Mouse (Mus musculus): Measurements from ENCODE around the gene Klf6. TPM values are rescaled to one million over a fixed set of nuclear protein-coding genes. Genes with fewer than 3 reads are reported as not detected.

The Klf6 gene
- total RNA-seq, 2 experiments from 2014 or later, result 23.9 to 34.5 TPM

DNA sequence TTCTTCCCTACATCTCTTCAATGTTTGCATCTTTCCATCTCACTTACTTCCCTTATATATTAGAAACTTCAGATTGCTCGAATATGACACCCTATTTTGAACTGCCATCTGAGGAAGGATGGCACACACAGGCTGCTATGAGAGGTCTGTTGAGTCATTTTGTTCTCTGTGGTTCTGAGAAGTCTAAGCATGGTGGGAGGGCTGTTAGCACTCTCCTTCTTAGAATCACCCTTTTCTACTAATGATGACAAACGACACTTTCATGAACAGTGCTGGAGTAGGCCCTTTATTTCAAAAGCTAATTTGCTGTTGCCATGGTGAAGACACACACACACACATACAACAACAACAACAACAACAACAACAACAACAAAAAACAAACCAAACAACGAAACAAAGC lies 28.8 kb downstream of the Klf6 start:
- Histone ChIP-seq H3K27ac (no peak overlapping the region), H3K4me3 (no peak overlapping the region)
- DNase-seq, result no peak
- no peak for TF ChIP-seq CTCF (IDR thresholded peaks at IDR 0.05)
- intact Hi-C loops (cut with DNase I), result no loop called here

- Histone ChIP-seq H3K27ac (no peak overlapping the region), H3K4me3 (no peak overlapping the region)
- DNase-seq, result no peak
- intact Hi-C loops (cut with DNase I), result no loop called here
- TF ChIP-seq CTCF (IDR thresholded peaks at IDR 0.05), result no peak
Measured at GRCm38 (mm10) chr13:5892684-5893447, 31.6 kb downstream of the Klf6 start.

- TF ChIP-seq CTCF (IDR thresholded peaks at IDR 0.05), result no peak
- no peak overlapping the region for H3K4me3 ChIP-seq
- intact Hi-C loops (cut with DNase I), result loop anchor here (5.0 kb wide), 1 partner anchor 33 kb away; the partner anchor contains the start of gene Klf6
- no peak for DNase-seq
- no peak overlapping the region for H3K27ac ChIP-seq
Measured at GRCm38 (mm10) chr13:5894910-5895309, 33.6 kb downstream of the Klf6 start.

GRCm38 (mm10) chr13:5895851-5896250 lies 34.6 kb downstream of the Klf6 start:
- no peak overlapping the region for H3K27ac ChIP-seq
- intact Hi-C loops (cut with DNase I), result loop anchor here (5.0 kb wide), 1 partner anchor 34 kb away; the partner anchor contains the start of gene Klf6
- TF ChIP-seq CTCF (IDR thresholded peaks at IDR 0.05), result no peak
- no peak for DNase-seq
- H3K4me3 ChIP-seq, result no peak overlapping the region

DNA sequence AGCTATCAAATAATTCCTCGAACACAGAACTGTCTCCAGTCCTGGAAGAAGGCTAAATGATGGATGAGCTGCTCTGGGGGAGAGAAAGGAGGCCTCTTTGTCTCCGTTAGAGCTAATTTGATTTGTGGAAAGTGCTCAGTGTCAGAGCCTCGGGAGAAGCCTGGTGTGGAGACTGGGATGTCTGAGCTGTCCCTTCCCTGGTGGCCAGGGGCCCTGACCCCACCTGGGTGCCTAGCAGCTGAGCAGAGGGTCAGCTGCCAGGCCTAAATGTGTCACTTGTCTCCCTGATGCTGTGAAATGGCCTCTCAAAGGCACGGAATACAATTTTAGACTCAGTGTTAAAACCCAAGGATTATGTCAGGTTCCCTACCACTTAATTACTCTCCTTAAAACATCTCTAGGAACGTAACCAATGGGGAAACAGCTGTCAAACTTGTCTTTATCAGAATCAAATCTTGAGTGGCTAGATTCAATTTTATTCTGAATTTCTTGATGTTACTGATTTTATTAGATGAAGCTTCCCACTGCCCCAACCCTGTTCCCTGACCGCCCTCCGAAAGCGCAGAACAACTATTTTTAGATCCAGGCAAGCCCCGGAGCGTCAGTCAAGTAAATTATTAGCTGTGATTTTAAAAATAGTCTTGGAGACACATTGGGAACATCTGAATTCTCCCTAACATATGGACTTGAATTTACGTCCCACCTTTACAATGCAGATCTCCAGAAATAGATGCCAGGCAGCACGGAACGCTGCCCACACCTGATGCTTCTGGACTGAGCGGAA lies 36.1 kb downstream of the Klf6 start:
- DNase-seq, result peak; percentile 38
- Histone ChIP-seq H3K27ac (peak overlapping the region; percentile 73), H3K4me3 (peak overlapping the region; percentile 56)
- intact Hi-C loops (cut with DNase I), result loop anchor here (5.0 kb wide), 1 partner anchor 35 kb away; the partner anchor contains the start of gene Klf6
- no peak for TF ChIP-seq CTCF (IDR thresholded peaks at IDR 0.05)

GRCm38 (mm10) chr13:5899021-5899420 lies 37.7 kb downstream of the Klf6 start:
- no peak for TF ChIP-seq CTCF (IDR thresholded peaks at IDR 0.05)
- Histone ChIP-seq H3K4me3 (no peak overlapping the region), H3K27ac (peak overlapping the region; percentile 73)
- intact Hi-C loops (cut with DNase I), result loop anchor here (5.0 kb wide), 1 partner anchor 37 kb away; the partner anchor contains the start of gene Klf6
- DNase-seq, result no peak

DNA sequence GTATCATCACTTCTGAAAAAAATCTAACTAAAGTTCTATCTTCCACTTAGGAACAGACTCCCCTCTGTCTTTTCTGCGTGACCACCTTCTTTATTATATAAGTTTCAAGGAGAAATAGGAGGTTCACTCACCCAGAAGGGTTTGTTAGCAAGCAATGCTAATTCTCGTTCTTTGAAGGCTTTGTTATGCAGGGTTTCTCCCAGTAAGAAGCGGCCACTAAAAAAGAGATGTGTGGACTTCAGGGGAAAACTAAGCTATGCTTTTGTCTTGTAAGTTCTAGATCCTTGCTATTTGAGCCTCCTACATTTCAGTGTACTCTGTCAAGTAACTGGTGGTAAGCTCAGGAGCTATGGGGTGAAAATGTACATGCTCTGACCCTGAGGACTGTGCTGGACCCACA lies 38.4 kb downstream of the Klf6 start:
- peak overlapping the region; percentile 73 for H3K27ac ChIP-seq
- no peak for TF ChIP-seq CTCF (IDR thresholded peaks at IDR 0.05)
- intact Hi-C loops (cut with DNase I), result loop anchor here (5.0 kb wide), 1 partner anchor 37 kb away; the partner anchor contains the start of gene Klf6
- H3K4me3 ChIP-seq, result no peak overlapping the region
- DNase-seq, result no peak

DNA sequence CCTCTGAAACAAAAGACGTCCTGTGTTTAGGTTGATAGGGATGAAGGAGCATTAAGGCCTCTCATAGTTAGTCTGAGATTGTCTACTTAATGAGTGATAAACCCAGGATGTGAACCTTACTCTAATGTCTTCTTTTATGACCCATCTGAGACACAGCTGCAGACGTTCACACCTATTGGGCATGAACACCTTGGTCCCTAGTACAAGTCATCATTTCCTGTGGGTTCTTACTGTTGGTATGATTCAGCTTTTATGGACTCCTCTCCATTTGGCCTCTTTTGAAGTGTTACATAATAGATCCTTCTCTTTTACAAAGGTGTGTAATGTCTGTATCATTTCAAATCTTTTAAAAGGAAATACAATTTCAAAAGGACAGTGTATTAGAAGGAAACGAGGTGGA lies 51.9 kb downstream of the Klf6 start:
- H3K4me3 ChIP-seq, result no peak overlapping the region
- DNase-seq, result no peak
- H3K27ac ChIP-seq, result no peak overlapping the region
- TF ChIP-seq CTCF (IDR thresholded peaks at IDR 0.05), result no peak
- intact Hi-C loops (cut with DNase I), result no loop called here

GRCm38 (mm10) chr13:5917360-5917759 lies 56.1 kb downstream of the Klf6 start:
- TF ChIP-seq CTCF (IDR thresholded peaks at IDR 0.05), result no peak
- Histone ChIP-seq H3K4me3 (no peak overlapping the region), H3K27ac (no peak overlapping the region)
- intact Hi-C loops (cut with DNase I), result no loop called here
- no peak for DNase-seq

GRCm38 (mm10) chr13:5919966-5920365 lies 58.7 kb downstream of the Klf6 start:
- TF ChIP-seq CTCF (IDR thresholded peaks at IDR 0.05), result no peak
- no peak overlapping the region for H3K4me3 ChIP-seq
- DNase-seq, result no peak
- intact Hi-C loops (cut with DNase I), result no loop called here
- no peak overlapping the region for H3K27ac ChIP-seq

Small RNA genes lying within 50 kb of the gene (microRNA-seq; reads per million reads assigned to microRNA genes)
- not detected for gene Gm26043
